Mouse (Mus musculus): ENCODE results near the gene Clic3. TPM values are rescaled to one million over a fixed set of nuclear protein-coding genes. Genes with fewer than 3 reads are reported as not detected.

Clic3 gene
- total and polyA plus RNA-seq, 3 experiments: 0.15 to 0.27 TPM; not detected in 1

- Histone ChIP-seq H3K9me3 (replicated peaks; ENCODE audit: insufficient read depth, low read length) (no peaks in the 10 kb centered on the region), H3K4me1 (ENCODE audit: control insufficient read depth in 1 of 2, insufficient read depth in 2 of 2, low read length in 2 of 2) (peaks cover 10 to 36% of the 10 kb centered on the region in 2 experiments), H3K4me3 (ENCODE audit: control insufficient read depth in 1 of 2, insufficient read depth in 1 of 2, low read depth in 2 of 2, low read length in 2 of 2) (peak overlapping the region; percentile 63 to 70), H3K27ac (ENCODE audit: control insufficient read depth, low read depth, low read length) (peak overlapping the region; percentile 56), H3K36me3 (ENCODE audit: control insufficient read depth in 1 of 2, insufficient read depth in 2 of 2, low read length in 2 of 2) (peaks cover 0 to 29% of the 10 kb centered on the region in 2 experiments; a peak in 2 of 4 replicates), H3K9ac (ENCODE audit: control insufficient read depth, low read depth, low read length, poor library complexity, severe bottlenecking) (peak overlapping the region; percentile 69), H3K79me2 (ENCODE audit: control insufficient read depth, insufficient read depth, low read length, poor library complexity) (peaks cover 9% of the 10 kb centered on the region), H3K27me3 (ENCODE audit: control insufficient read depth in 1 of 2, insufficient read depth in 2 of 2, low read length in 2 of 2) (no peaks in the 10 kb centered on the region)
- DNase-seq (ENCODE audit: low read depth, low spot score): peak; percentile 33
- TF ChIP-seq POLR2AphosphoS2 (IDR thresholded peaks at IDR 0.05; ENCODE audit: low read length) (0 out of 2 replicates have a peak, but pooled peaks have one; percentile 62), BHLHE40 (IDR thresholded peaks at IDR 0.05; ENCODE audit: borderline replicate concordance, low read depth, low read length) (no peak), ZC3H11A (IDR thresholded peaks at IDR 0.05; ENCODE audit: low read depth, low read length) (no peak), CTCF (IDR thresholded peaks at IDR 0.05 in 2 of 3, conservative IDR thresholded peaks at IDR 0.05 in 1 of 3; ENCODE audit: control insufficient read depth in 1 of 3, insufficient read depth in 1 of 3, low read depth in 2 of 3, low read length in 3 of 3, poor library complexity in 1 of 3, severe bottlenecking in 1 of 3) (no peak)
These were observed 43.5 kb downstream of the Clic3 start for GRCm38 (mm10) chr2:25500071-25500575.

GRCm38 (mm10) chr2:25500576-25501405 is 44.2 kb downstream of the Clic3 start, which contains the start of gene Fbxw5:
TSS of gene Fbxw5 (plus strand) at chr2:25500750.
- Histone ChIP-seq H3K27me3 (ENCODE audit: control insufficient read depth in 1 of 2, insufficient read depth in 2 of 2, low read length in 2 of 2) (no peaks in the 10 kb centered on the region), H3K9ac (ENCODE audit: control insufficient read depth, low read depth, low read length, poor library complexity, severe bottlenecking) (peak within 1 kb of the TSS; percentile 97), H3K9me3 (replicated peaks; ENCODE audit: insufficient read depth, low read length) (no peaks in the 10 kb centered on the region), H3K36me3 (ENCODE audit: control insufficient read depth in 1 of 2, insufficient read depth in 2 of 2, low read length in 2 of 2) (peaks cover 0 to 29% of the 10 kb centered on the region in 2 experiments; a peak in 2 of 4 replicates), H3K4me1 (ENCODE audit: control insufficient read depth in 1 of 2, insufficient read depth in 2 of 2, low read length in 2 of 2) (peaks cover 10 to 36% of the 10 kb centered on the region in 2 experiments), H3K4me3 (ENCODE audit: control insufficient read depth in 1 of 2, insufficient read depth in 1 of 2, low read depth in 2 of 2, low read length in 2 of 2) (peak within 1 kb of the TSS; percentile 93 to 96), H3K27ac (ENCODE audit: control insufficient read depth, low read depth, low read length) (peak within 1 kb of the TSS; percentile 65), H3K79me2 (ENCODE audit: control insufficient read depth, insufficient read depth, low read length, poor library complexity) (peaks cover 9% of the 10 kb centered on the region)
- DNase-seq (ENCODE audit: low read depth, low spot score): peak; percentile 95
- TF ChIP-seq TAL1 (IDR thresholded peaks at IDR 0.05; ENCODE audit: low read length) (no peak), USF2 (IDR thresholded peaks at IDR 0.05; ENCODE audit: borderline replicate concordance in 1 of 2, insufficient read depth in 1 of 2, low read depth in 1 of 2, low read length in 2 of 2) (no peak), ZC3H11A (IDR thresholded peaks at IDR 0.05; ENCODE audit: low read depth, low read length) (no peak), E2F4 (IDR thresholded peaks at IDR 0.05; ENCODE audit: borderline replicate concordance, low read depth, low read length) (no peak), POLR2AphosphoS2 (IDR thresholded peaks at IDR 0.05; ENCODE audit: low read length) (peak; percentile 52; the same call in 1 of the 2 replicates), MAFK (IDR thresholded peaks at IDR 0.05; ENCODE audit: borderline replicate concordance, low read depth, low read length) (no peak), SIN3A (IDR thresholded peaks at IDR 0.05; ENCODE audit: low read length) (peak; percentile 97), NRF1 (IDR thresholded peaks at IDR 0.05; ENCODE audit: insufficient read depth, low read depth, low read length, poor library complexity, severe bottlenecking) (peak; percentile 85), KAT2A (conservative IDR thresholded peaks at IDR 0.05; ENCODE audit: low read depth, low read length) (no peak; the same call in 1 of the 2 replicates), CHD2 (IDR thresholded peaks at IDR 0.05; ENCODE audit: low read length) (no peak), UBTF (IDR thresholded peaks at IDR 0.05; ENCODE audit: borderline replicate concordance, insufficient read depth, low read depth, low read length) (no peak), MXI1 (IDR thresholded peaks at IDR 0.05; ENCODE audit: low read depth, low read length) (peak; percentile 82), ETS1 (IDR thresholded peaks at IDR 0.05; ENCODE audit: low read depth, low read length) (peak; percentile 36; the same call in 1 of the 2 replicates), TBP (IDR thresholded peaks at IDR 0.05; ENCODE audit: low read depth, low read length) (peak; percentile 65), MEF2A (IDR thresholded peaks at IDR 0.05; ENCODE audit: extremely low read depth, insufficient replicate concordance, low read depth, low read length, poor library complexity, severe bottlenecking) (no peak), TCF12 (IDR thresholded peaks at IDR 0.05; ENCODE audit: low read depth, low read length) (peak; percentile 61), MYB (IDR thresholded peaks at IDR 0.05; ENCODE audit: low read depth, low read length) (no peak), HCFC1 (IDR thresholded peaks at IDR 0.05; ENCODE audit: low read depth, low read length) (peak; percentile 93), JUND (IDR thresholded peaks at IDR 0.05; ENCODE audit: low read depth, low read length) (no peak), POLR2AphosphoS5 (IDR thresholded peaks at IDR 0.05; ENCODE audit: borderline replicate concordance, low read depth, low read length) (0 out of 2 replicates have a peak, but pooled peaks have one; percentile 15), RCOR1 (IDR thresholded peaks at IDR 0.05; ENCODE audit: low read depth, low read length) (no peak), ELF1 (IDR thresholded peaks at IDR 0.05; ENCODE audit: low read depth, low read length) (peak; percentile 86), GABPA (IDR thresholded peaks at IDR 0.05; ENCODE audit: low read depth, low read length) (no peak), NELFE (IDR thresholded peaks at IDR 0.05; ENCODE audit: low read depth, low read length) (peak; percentile 94), RAD21 (IDR thresholded peaks at IDR 0.05; ENCODE audit: low read depth, low read length) (no peak)
